Mouse (Mus musculus) liver, postnatal 0 days (tissue): ENCODE results near the gene Grid1.

ENCODE experiments used
- CTCF ChIP-seq: sonication (generic); IDR thresholded peaks from 2 replicates; pipeline ENCODE4 v1.5.1; 2016; ENCODE audit warnings: antibody characterized with exemption, low read depth
- EP300 ChIP-seq: IDR thresholded peaks from 2 replicates; pipeline ENCODE4 v1.6.1; 2016; ENCODE audit warnings: antibody characterized with exemption, low read depth, mild to moderate bottlenecking

- TF ChIP-seq CTCF (no peak), EP300 (no peak)
Measured at GRCm38 (mm10) chr14:35135056-35135455, 315.1 kb downstream of the Grid1 start.
